In genomic region chr2:127551078-127551477, GRCm38 (mm10) we compare ENCODE assay signal across 11 mouse cellular contexts. TPM values are rescaled to one million over a fixed set of nuclear protein-coding genes. Genes with fewer than 3 reads are reported as not detected.
DNase-seq lines count a peak whose midpoint lies in the region; ATAC-seq and TF ChIP-seq lines count a peak whose summit lies in the region.
"Had no signal": no experiment of that assay in that cellular context is flagged by ENCODE, and none has a peak within 500 bp of the region (broad histone marks: within the 10 kb centered on the region; RNA-seq: fewer than 3 reads in every experiment).

No protein-coding gene starts in this region.

- TF ChIP-seq POLR2A in lung, adult 2 months (IDR thresholded peaks at IDR 0.05; ENCODE audit: borderline replicate concordance, extremely low read depth, low read depth, low read length) = no peak

- no peak overlapping the region for H3K9ac ChIP-seq in forebrain, embryonic 14.5 days (ENCODE audit: low read length)
- H3K9ac ChIP-seq: embryonic facial prominence, embryonic 15.5 days; limb, embryonic 12.5 days had no signal

- 48% methylated on average over 5 of the region's 5 CpGs for WGBS in lung, adult 2 months
- 51% methylated on average over 5 of the region's 5 CpGs for WGBS in forebrain, embryonic 14.5 days

- H3K27ac ChIP-seq in forebrain, embryonic 14.5 days (ENCODE audit: low read depth, low read length) = no peak overlapping the region
- H3K27ac ChIP-seq: embryonic facial prominence, embryonic 15.5 days; limb, embryonic 12.5 days had no signal

- H3K4me2 ChIP-seq in forebrain, embryonic 14.5 days (ENCODE audit: low read length) = no peak overlapping the region
- H3K4me2 ChIP-seq: embryonic facial prominence, embryonic 15.5 days; limb, embryonic 12.5 days had no signal

- TF ChIP-seq CTCF in lung, adult 2 months (IDR thresholded peaks at IDR 0.05; ENCODE audit: insufficient read depth, low read length) = no peak

- ATAC-seq in forebrain, embryonic 14.5 days = no peak

- no peaks in the 10 kb centered on the region for H3K9me3 ChIP-seq in forebrain, embryonic 14.5 days (replicated peaks; ENCODE audit: control insufficient read depth, low read length)
- H3K9me3 ChIP-seq: embryonic facial prominence, embryonic 15.5 days; limb, embryonic 12.5 days had no signal

- no peaks in the 10 kb centered on the region for H3K36me3 ChIP-seq in forebrain, embryonic 14.5 days (ENCODE audit: control insufficient read depth, insufficient read depth, low read length)
- H3K36me3 ChIP-seq: embryonic facial prominence, embryonic 15.5 days; limb, embryonic 12.5 days had no signal

- no peaks in the 10 kb centered on the region for H3K4me1 ChIP-seq in lung, adult 2 months (ENCODE audit: control insufficient read depth, insufficient read depth, low read length)
- H3K4me1 ChIP-seq in forebrain, embryonic 14.5 days (ENCODE audit: control insufficient read depth, insufficient read depth, low read length) = no peaks in the 10 kb centered on the region
- H3K4me1 ChIP-seq: embryonic facial prominence, embryonic 15.5 days; limb, embryonic 12.5 days had no signal

- no peak overlapping the region for H3K4me3 ChIP-seq in lung, adult 2 months (replicated peaks; ENCODE audit: extremely low read depth, low read depth, low read length)
- H3K4me3 ChIP-seq in forebrain, embryonic 14.5 days (ENCODE audit: low read depth, low read length) = no peak overlapping the region
- H3K4me3 ChIP-seq: embryonic facial prominence, embryonic 15.5 days; limb, embryonic 12.5 days had no signal

- intact Hi-C loops in left cerebral cortex, postnatal 36 days (cut with DNase I) = loop anchor here (1.0 kb wide), 1 partner anchor 44 kb away; no protein-coding TSS in a partner anchor

- H3K27me3 ChIP-seq in forebrain, embryonic 14.5 days (replicated peaks; ENCODE audit: control insufficient read depth, insufficient read depth, low read length) = peaks cover 6% of the 10 kb centered on the region; the same call in 1 of the 2 replicates
- H3K27me3 ChIP-seq: embryonic facial prominence, embryonic 15.5 days had no signal

- peak; percentile 24 for DNase-seq in adrenal gland, postnatal 14 days
- no peak for DNase-seq in adrenal gland, postnatal 4 days (ENCODE audit: low spot score in 2 of 2)
- DNase-seq in lung, postnatal 10 days = peak; percentile 18
- DNase-seq in lung, adult 2 months = no peak
- DNase-seq in forebrain, embryonic 14.5 days (ENCODE audit: low spot score) = peak; percentile 49
- DNase-seq in left cerebral cortex, postnatal 36 days (ENCODE audit: low spot score in 2 of 2) = peak; percentile 44 to 47
- DNase-seq in ovary, postnatal 14 days (ENCODE audit: low spot score) = no peak
- no peak for DNase-seq in gastrocnemius, postnatal 4 days (ENCODE audit: low spot score in 2 of 2)

RNA-seq across cellular contexts. Expression of gene Prom2, which starts 9.8 kb away (rescaled TPM):
- total RNA-seq in adrenal gland, postnatal 14 days (2021) = 0.19 and 0.26 TPM in 2 replicates
- total RNA-seq in adrenal gland, postnatal 4 days (2021) = under 1 TPM; 0.34 to 0.81 TPM
- 1.0 and 9.6 TPM in 2 replicates for polyA plus RNA-seq in lung, adult 2 months (2012; rRNA removed)
- 0.04 TPM in 1 of 2 replicates, not detected in the other for polyA plus RNA-seq in forebrain, embryonic 14.5 days (2014; fragmentation: Nextera tagmentation; extraction: Ambion mirVana)
- total RNA-seq in left cerebral cortex, postnatal 36 days (2021) = under 1 TPM; 0.11 to 0.17 TPM
- total RNA-seq in gastrocnemius, postnatal 4 days (2021) = not detected
- total RNA-seq: neutrophil, adult 5-6 weeks had no signal

RNA-seq across cellular contexts. Expression of gene Kcnip3, which starts 29.2 kb away (rescaled TPM):
- 5.1 and 5.3 TPM in 2 replicates for total RNA-seq in adrenal gland, postnatal 14 days (2021)
- 1 to 10 TPM; 5.1 to 5.4 TPM for total RNA-seq in adrenal gland, postnatal 4 days (2021)
- 1.5 and 3.1 TPM in 2 replicates for polyA plus RNA-seq in lung, adult 2 months (2012; rRNA removed)
- polyA plus RNA-seq in forebrain, embryonic 14.5 days (2014; fragmentation: Nextera tagmentation; extraction: Ambion mirVana) = 13.8 and 15.1 TPM in 2 replicates
- 100 to 1,000 TPM; 130 to 133 TPM for total RNA-seq in left cerebral cortex, postnatal 36 days (2021)
- 1 to 10 TPM in 1 of 2 experiments, under 1 TPM in 1; 0.64 to 1.0 TPM for total RNA-seq in gastrocnemius, postnatal 4 days (2021)
- total RNA-seq: neutrophil, adult 5-6 weeks had no signal

RNA-seq across cellular contexts. Expression of gene Zfp661, which starts 35.8 kb away (rescaled TPM):
- 2.8 and 4.1 TPM in 2 replicates for total RNA-seq in adrenal gland, postnatal 14 days (2021)
- 1 to 10 TPM; 4.8 to 4.9 TPM for total RNA-seq in adrenal gland, postnatal 4 days (2021)
- polyA plus RNA-seq in lung, adult 2 months (2012; rRNA removed) = 1.7 and 2.9 TPM in 2 replicates
- polyA plus RNA-seq in forebrain, embryonic 14.5 days (2014; fragmentation: Nextera tagmentation; extraction: Ambion mirVana) = 9.1 and 9.4 TPM in 2 replicates
- total RNA-seq in left cerebral cortex, postnatal 36 days (2021) = 1 to 10 TPM; 7.6 to 8.6 TPM
- total RNA-seq in gastrocnemius, postnatal 4 days (2021) = 1 to 10 TPM; 2.0 to 2.5 TPM

RNA-seq across cellular contexts. Expression of gene Mrps5, which starts 35.9 kb away (rescaled TPM):
- 131 and 139 TPM in 2 replicates for total RNA-seq in adrenal gland, postnatal 14 days (2021)
- total RNA-seq in adrenal gland, postnatal 4 days (2021) = 100 to 1,000 TPM; 126 to 141 TPM
- 32.0 and 37.8 TPM in 2 replicates for polyA plus RNA-seq in lung, adult 2 months (2012; rRNA removed)
- polyA plus RNA-seq in forebrain, embryonic 14.5 days (2014; fragmentation: Nextera tagmentation; extraction: Ambion mirVana) = 156 and 172 TPM in 2 replicates
- 100 to 1,000 TPM in 1 of 2 experiments, 10 to 100 TPM in 1; 80.0 to 102 TPM for total RNA-seq in left cerebral cortex, postnatal 36 days (2021)
- 10 to 100 TPM; 88.2 to 93.6 TPM for total RNA-seq in gastrocnemius, postnatal 4 days (2021)

Comparison
In these comparisons a context has a peak if more than half of its experiments do, and no peak if none do; other contexts are left out.
1. DNase-seq: peak in adrenal gland, postnatal 14 days (single experiment), lung, postnatal 10 days (single experiment), forebrain, embryonic 14.5 days (single experiment) and left cerebral cortex, postnatal 36 days (2 of 2); none in adrenal gland, postnatal 4 days (0 of 2), lung, adult 2 months (single experiment), ovary, postnatal 14 days (single experiment) and gastrocnemius, postnatal 4 days (0 of 2).
2. RNA of gene Kcnip3, which starts 29.2 kb away (total RNA-seq): 130 to 133 TPM in left cerebral cortex, postnatal 36 days; 5.1 to 5.4 TPM in adrenal gland, postnatal 4 days, 5.1 to 5.3 TPM in adrenal gland, postnatal 14 days and 0.64 to 1.0 TPM in gastrocnemius, postnatal 4 days; every median in the first group is over 10 times any median in the second.